In genomic region chr11:120182396-120183030, GRCm38 (mm10) we compare ENCODE assay signal across 10 mouse cellular contexts. TPM values are rescaled to one million over a fixed set of nuclear protein-coding genes. Genes with fewer than 3 reads are reported as not detected.
DNase-seq lines count a peak whose midpoint lies in the region; ATAC-seq and TF ChIP-seq lines count a peak whose summit lies in the region.
"Had no signal": no experiment of that assay in that cellular context is flagged by ENCODE, and none has a peak within 500 bp of the region (broad histone marks: within the 10 kb centered on the region; RNA-seq: fewer than 3 reads in every experiment).

No protein-coding gene starts in this region.

- no peak for TF ChIP-seq CTCF in thymus, adult 2 months (IDR thresholded peaks at IDR 0.05; ENCODE audit: borderline replicate concordance, control insufficient read depth, extremely low read depth, insufficient read depth, low read length, poor library complexity)

- 23% methylated on average over 3 of the region's 3 CpGs for WGBS in heart, embryonic 12.5 days
- 29% methylated on average over 3 of the region's 3 CpGs for WGBS in embryonic facial prominence, embryonic 10.5 days
- 91% methylated on average over 3 of the region's 3 CpGs for WGBS in thymus, adult 2 months

- H3K36me3 ChIP-seq in heart, embryonic 12.5 days, result peaks cover 7% of the 10 kb centered on the region; the same call in 1 of the 2 replicates
- peaks cover 17% of the 10 kb centered on the region for H3K36me3 ChIP-seq in embryonic facial prominence, embryonic 10.5 days (replicated peaks)
- H3K36me3 ChIP-seq in thymus, adult 2 months (ENCODE audit: control insufficient read depth, insufficient read depth, low read length), result no peaks in the 10 kb centered on the region

- 0 out of 2 replicates have a peak overlapping the region, but pooled peaks have one; percentile 23 for H3K27ac ChIP-seq in heart, embryonic 12.5 days (ENCODE audit: poor library complexity, severe bottlenecking)
- peak overlapping the region; percentile 100 for H3K27ac ChIP-seq in embryonic facial prominence, embryonic 10.5 days (replicated peaks)
- no peak overlapping the region for H3K27ac ChIP-seq in thymus, adult 2 months (ENCODE audit: control insufficient read depth, insufficient read depth, low read length)

- no peak for TF ChIP-seq POLR2A in thymus, adult 2 months (IDR thresholded peaks at IDR 0.05; ENCODE audit: control insufficient read depth, extremely low read depth, insufficient read depth, low read length, poor library complexity)

- H3K4me1 ChIP-seq in heart, embryonic 12.5 days (replicated peaks), result peaks cover 48% of the 10 kb centered on the region
- H3K4me1 ChIP-seq in embryonic facial prominence, embryonic 10.5 days, result peaks cover 74% of the 10 kb centered on the region
- no peaks in the 10 kb centered on the region for H3K4me1 ChIP-seq in thymus, adult 2 months (replicated peaks; ENCODE audit: control insufficient read depth, insufficient read depth, low read length)

- intact Hi-C loops in left cerebral cortex, postnatal 36 days (cut with DNase I), result no loop called here

- no peaks in the 10 kb centered on the region for H3K27me3 ChIP-seq in heart, embryonic 12.5 days (replicated peaks)
- no peaks in the 10 kb centered on the region for H3K27me3 ChIP-seq in embryonic facial prominence, embryonic 10.5 days (replicated peaks; ENCODE audit: low read depth, poor library complexity, severe bottlenecking)
- no peaks in the 10 kb centered on the region for H3K27me3 ChIP-seq in thymus, adult 2 months (ENCODE audit: control insufficient read depth, insufficient read depth, low read length)

- no peak overlapping the region for H3K4me2 ChIP-seq in heart, embryonic 12.5 days

- H3K4me3 ChIP-seq in heart, embryonic 12.5 days, result no peak overlapping the region
- H3K4me3 ChIP-seq in embryonic facial prominence, embryonic 10.5 days, result peak overlapping the region; percentile 32
- no peak overlapping the region for H3K4me3 ChIP-seq in thymus, adult 2 months (ENCODE audit: control insufficient read depth, insufficient read depth, low read length)

- ATAC-seq in heart, embryonic 12.5 days (ENCODE audit: insufficient number of reproducible peaks, low FRiP score), result no peak

- no peaks in the 10 kb centered on the region for H3K9me3 ChIP-seq in heart, embryonic 12.5 days (replicated peaks)
- H3K9me3 ChIP-seq in embryonic facial prominence, embryonic 10.5 days, result no peaks in the 10 kb centered on the region

- no peak overlapping the region for H3K9ac ChIP-seq in heart, embryonic 12.5 days

- DNase-seq in heart, adult 18-20 months, result no peak
- peak; percentile 87 for DNase-seq in ES-CJ7 (ENCODE audit: low read depth, low spot score)
- no peak for DNase-seq in embryonic facial prominence, embryonic 10.5 days (ENCODE audit: low spot score)
- peak; percentile 73 to 88 for DNase-seq in kidney, postnatal 36 days
- no peak for DNase-seq in B cell, adult 2 months
- DNase-seq in left cerebral cortex, postnatal 36 days (ENCODE audit: low spot score in 2 of 2), result no peak
- DNase-seq in thymus, adult 2 months, result no peak
- DNase-seq: heart, postnatal 14 days; lung, adult 2 months had no signal

RNA-seq across cellular contexts. Expression of gene Slc38a10, which starts 31.4 kb away (rescaled TPM):
- polyA plus RNA-seq in heart, embryonic 12.5 days (2016; fragmentation: Nextera tagmentation; extraction: Ambion mirVana), result 114 and 117 TPM in 2 replicates
- 10 to 100 TPM; 89.2 to 93.9 TPM for total RNA-seq in heart, adult 18-20 months (2021)
- polyA plus RNA-seq in embryonic facial prominence, embryonic 10.5 days (2016; fragmentation: Nextera tagmentation; extraction: Ambion mirVana), result 99.0 and 103 TPM in 2 replicates
- 10 to 100 TPM; 80.8 to 86.4 TPM for total RNA-seq in left cerebral cortex, postnatal 36 days (2021)
- polyA plus RNA-seq in thymus, adult 2 months (2012; rRNA removed), result 165 and 167 TPM in 2 replicates

RNA-seq across cellular contexts. Expression of gene Bahcc1, which starts 50.2 kb away (rescaled TPM):
- polyA plus RNA-seq in heart, embryonic 12.5 days (2016; fragmentation: Nextera tagmentation; extraction: Ambion mirVana), result 6.5 and 7.6 TPM in 2 replicates
- 1 to 10 TPM; 3.5 to 5.0 TPM for total RNA-seq in heart, adult 18-20 months (2021)
- polyA plus RNA-seq in embryonic facial prominence, embryonic 10.5 days (2016; fragmentation: Nextera tagmentation; extraction: Ambion mirVana), result 18.0 and 18.4 TPM in 2 replicates
- 10 to 100 TPM; 15.3 to 20.9 TPM for total RNA-seq in left cerebral cortex, postnatal 36 days (2021)
- 11.0 and 15.1 TPM in 2 replicates for polyA plus RNA-seq in thymus, adult 2 months (2012; rRNA removed)

Comparison
In these comparisons a context has a peak if more than half of its experiments do, and no peak if none do; other contexts are left out.
1. DNase-seq: peak in ES-CJ7 (single experiment) and kidney, postnatal 36 days (2 of 2); none in heart, adult 18-20 months (0 of 2), embryonic facial prominence, embryonic 10.5 days (single experiment), B cell, adult 2 months (0 of 2), left cerebral cortex, postnatal 36 days (0 of 2) and thymus, adult 2 months (single experiment).